Comparison of ENCODE assay signal across 15 mouse cellular contexts in genomic region chr10:81340551-81341332, GRCm38 (mm10). TPM values are rescaled to one million over a fixed set of nuclear protein-coding genes. Genes with fewer than 3 reads are reported as not detected.
DNase-seq lines count a peak whose midpoint lies in the region; ATAC-seq and TF ChIP-seq lines count a peak whose summit lies in the region.
"Had no signal": no experiment of that assay in that cellular context is flagged by ENCODE, and none has a peak within 500 bp of the region (broad histone marks: within the 10 kb centered on the region; RNA-seq: fewer than 3 reads in every experiment).

No protein-coding gene starts in this region.

- no peaks in the 10 kb centered on the region for H3K36me3 ChIP-seq in lung, postnatal 0 days (ENCODE audit: insufficient read depth, low read length)

- H3K9ac ChIP-seq in lung, postnatal 0 days (replicated peaks; ENCODE audit: low read depth): no peak overlapping the region
- H3K9ac ChIP-seq: forebrain, embryonic 13.5 days; heart, embryonic 15.5 days had no signal

- H3K27me3 ChIP-seq in lung, postnatal 0 days (replicated peaks; ENCODE audit: insufficient read depth, low read length): 0 out of 2 replicates have a peak, but pooled peaks cover 8% of the 10 kb centered on the region

- H3K27ac ChIP-seq in lung, postnatal 0 days (ENCODE audit: low read length): no peak overlapping the region
- H3K27ac ChIP-seq: forebrain, embryonic 13.5 days; heart, embryonic 15.5 days; layer of hippocampus, adult 2 months; midbrain, embryonic 10.5 days had no signal

- no peak for TF ChIP-seq EP300 in lung, postnatal 0 days (IDR thresholded peaks at IDR 0.05)

- H3K4me1 ChIP-seq in lung, postnatal 0 days (ENCODE audit: insufficient read depth, low read depth, low read length): peaks cover 3% of the 10 kb centered on the region; the same call in 1 of the 2 replicates

- no peak overlapping the region for H3K4me3 ChIP-seq in lung, postnatal 0 days (ENCODE audit: low read depth, low read length)
- H3K4me3 ChIP-seq: forebrain, embryonic 13.5 days; heart, embryonic 15.5 days; layer of hippocampus, adult 2 months; midbrain, embryonic 10.5 days had no signal

- peak; percentile 26 for DNase-seq in cerebellum, adult 11-12 months
- DNase-seq in cerebellum, postnatal 10 days: no peak
- DNase-seq in lung, postnatal 0 days (ENCODE audit: low spot score): peak; percentile 36
- DNase-seq in lung, postnatal 36 days: no peak
- DNase-seq in c-Kit-positive CD71-positive TER-119-negative erythroid progenitor cells, embryonic 14.5 days (ENCODE audit: low read depth): peak; percentile 54
- DNase-seq in right cerebral cortex, postnatal 25 days: no peak
- DNase-seq in c-Kit-positive CD71-positive TER-119-positive erythroid progenitor cells, embryonic 14.5 days (ENCODE audit: low spot score): no peak

- WGBS in lung, postnatal 0 days: 46% methylated on average over 17 of the region's 17 CpGs

- no peak overlapping the region for H3K4me2 ChIP-seq in lung, postnatal 0 days (replicated peaks; ENCODE audit: low read depth, low read length)
- H3K4me2 ChIP-seq: forebrain, embryonic 13.5 days; heart, embryonic 15.5 days had no signal

- TF ChIP-seq CTCF in lung, postnatal 0 days (IDR thresholded peaks at IDR 0.05): no peak

- ATAC-seq in lung, postnatal 0 days: peak; percentile 6; the same call in 1 of the 2 replicates
- ATAC-seq in megakaryocyte-erythroid progenitor cell, adult 5-6 weeks (replicated peaks; ENCODE audit: low FRiP score, low TSS enrichment, poor library complexity, severe bottlenecking): 0 out of 2 replicates have a peak, but pooled peaks have one; percentile 14
- ATAC-seq: forebrain, embryonic 13.5 days had no signal

- H3K9me3 ChIP-seq in lung, postnatal 0 days (ENCODE audit: low read length): no peaks in the 10 kb centered on the region
- H3K9me3 ChIP-seq: forebrain, embryonic 13.5 days; heart, embryonic 15.5 days; midbrain, embryonic 10.5 days had no signal

RNA-seq across cellular contexts. Expression of gene Gipc3, which starts 2.3 kb away (rescaled TPM):
- 0.33 and 0.55 TPM in 2 replicates for polyA plus RNA-seq in lung, postnatal 0 days (2015; fragmentation: Nextera tagmentation; extraction: Ambion mirVana)
- not detected in 2 replicates for total RNA-seq in megakaryocyte-erythroid progenitor cell, adult 5-6 weeks (2014; fragmentation: Nextera tagmentation)
- total RNA-seq in megakaryocyte-erythroid progenitor cell, adult 5-6 weeks (2017): not detected in 2 replicates
- polyA plus RNA-seq: activated CD4-positive, CD25-positive, alpha-beta regulatory T cell, adult 4 months; embryonic facial prominence, embryonic 11.5 days; forebrain, embryonic 13.5 days; heart, embryonic 15.5 days; midbrain, embryonic 10.5 days; midbrain, postnatal 0 days had no signal

RNA-seq across cellular contexts. Expression of gene Hmg20b, which starts 9.5 kb away (rescaled TPM):
- polyA plus RNA-seq in lung, postnatal 0 days (2015; fragmentation: Nextera tagmentation; extraction: Ambion mirVana): 94.3 and 101 TPM in 2 replicates
- 25.7 and 37.6 TPM in 2 replicates for total RNA-seq in megakaryocyte-erythroid progenitor cell, adult 5-6 weeks (2014; fragmentation: Nextera tagmentation)
- 44.2 and 61.1 TPM in 2 replicates for total RNA-seq in megakaryocyte-erythroid progenitor cell, adult 5-6 weeks (2017)

RNA-seq across cellular contexts. Expression of gene Tbxa2r, which starts 12.2 kb away (rescaled TPM):
- 19.6 and 28.4 TPM in 2 replicates for polyA plus RNA-seq in lung, postnatal 0 days (2015; fragmentation: Nextera tagmentation; extraction: Ambion mirVana)
- 0.66 and 2.3 TPM in 2 replicates for total RNA-seq in megakaryocyte-erythroid progenitor cell, adult 5-6 weeks (2014; fragmentation: Nextera tagmentation)
- 0.52 TPM in 1 of 2 replicates, not detected in the other for total RNA-seq in megakaryocyte-erythroid progenitor cell, adult 5-6 weeks (2017)

RNA-seq across cellular contexts. Expression of gene Mfsd12, which starts 16.5 kb away (rescaled TPM):
- polyA plus RNA-seq in lung, postnatal 0 days (2015; fragmentation: Nextera tagmentation; extraction: Ambion mirVana): 14.0 and 16.9 TPM in 2 replicates
- 15.7 and 16.4 TPM in 2 replicates for total RNA-seq in megakaryocyte-erythroid progenitor cell, adult 5-6 weeks (2014; fragmentation: Nextera tagmentation)
- 13.9 and 14.1 TPM in 2 replicates for total RNA-seq in megakaryocyte-erythroid progenitor cell, adult 5-6 weeks (2017)

RNA-seq across cellular contexts. Expression of gene Cactin, which starts 19.8 kb away (rescaled TPM):
- polyA plus RNA-seq in lung, postnatal 0 days (2015; fragmentation: Nextera tagmentation; extraction: Ambion mirVana): 20.3 and 23.0 TPM in 2 replicates
- 26.4 and 46.2 TPM in 2 replicates for total RNA-seq in megakaryocyte-erythroid progenitor cell, adult 5-6 weeks (2014; fragmentation: Nextera tagmentation)
- total RNA-seq in megakaryocyte-erythroid progenitor cell, adult 5-6 weeks (2017): 30.4 and 33.4 TPM in 2 replicates

Comparison
In these comparisons a context has a peak if more than half of its experiments do, and no peak if none do; other contexts are left out.
1. DNase-seq: peak in cerebellum, adult 11-12 months (single experiment), lung, postnatal 0 days (single experiment) and c-Kit-positive CD71-positive TER-119-negative erythroid progenitor cells, embryonic 14.5 days (single experiment); none in cerebellum, postnatal 10 days (0 of 2), lung, postnatal 36 days (single experiment), right cerebral cortex, postnatal 25 days (single experiment) and c-Kit-positive CD71-positive TER-119-positive erythroid progenitor cells, embryonic 14.5 days (single experiment).